Mouse (Mus musculus) forebrain, embryonic 11.5 days (tissue): ENCODE measurements around the gene 7530416G11Rik. TPM values are rescaled to one million over a fixed set of nuclear protein-coding genes. Genes with fewer than 3 reads are reported as not detected.

Experiments
- ATAC-seq: fragments of 200-750 bp; cut with Nextera tagmentation; replicated peaks from 2 replicates; pipeline ENCODE4 v1.8.0; 2017; ENCODE audit warnings: moderate TSS enrichment; ENCODE audit not compliant: low FRiP score
- DNase-seq: peaks from one replicate; pipeline ENCODE4 v3.0.0-alpha.2; 2017; ENCODE audit warnings: low spot score
- H3K27ac ChIP-seq: fragments of 300-500 bp; sonication (generic); 2 replicates; pipeline ENCODE4 v1.5.1; 2014; ENCODE audit warnings: low read depth, low read length
- H3K27me3 ChIP-seq: fragments of 300-500 bp; sonication (generic); 2 replicates; pipeline ENCODE4 v1.6.1; 2014; ENCODE audit warnings: mild to moderate bottlenecking, low read length, mixed read lengths; ENCODE audit not compliant: control insufficient read depth, insufficient read depth
- H3K36me3 ChIP-seq: fragments of 300-500 bp; sonication (generic); 2 replicates; pipeline ENCODE4 v1.6.1; 2014; ENCODE audit warnings: mild to moderate bottlenecking, low read length, moderate library complexity, mixed read lengths; ENCODE audit not compliant: control insufficient read depth, insufficient read depth
- H3K4me1 ChIP-seq: fragments of 300-500 bp; sonication (generic); replicated peaks from 2 replicates; pipeline ENCODE4 v1.6.1; 2014; ENCODE audit warnings: low read length, mixed read lengths; ENCODE audit not compliant: control insufficient read depth, insufficient read depth
- H3K4me2 ChIP-seq: fragments of 300-500 bp; sonication (generic); 2 replicates; pipeline ENCODE4 v1.6.1; 2014; ENCODE audit warnings: low read depth, mild to moderate bottlenecking, low read length, moderate library complexity, mixed read lengths; ENCODE audit not compliant: severe bottlenecking
- H3K4me3 ChIP-seq: fragments of 300-500 bp; sonication (generic); 2 replicates; pipeline ENCODE4 v1.5.1; 2014; ENCODE audit warnings: low read depth, low read length
- H3K9ac ChIP-seq: fragments of 300-500 bp; sonication (generic); 2 replicates; pipeline ENCODE4 v1.6.1; 2014; ENCODE audit warnings: low read length
- H3K9me3 ChIP-seq: fragments of 300-500 bp; sonication (generic); 2 replicates; pipeline ENCODE4 v1.6.1; 2016; ENCODE audit warnings: low read length, mixed read lengths; ENCODE audit not compliant: control insufficient read depth
- WGBS: fragments of 180-500 bp; shearing (Covaris S2); extraction: QIAGEN DNeasy Blood & Tissue Kit; methylation state at CpG from one replicate; pipeline ENCODE4 v1.1.7; 2014; 5-methylcytosine and 5-hydroxymethylcytosine counted together
- polyA plus RNA-seq: library from polyadenylated mRNA; unstranded; fragments of >200 nt; fragmentation: Nextera tagmentation; extraction: Ambion mirVana; gene quantifications from 2 replicates; pipeline ENCODE4 v1.2.1, GENCODE M21; 2014

Gene 7530416G11Rik
- not detected in 2 replicates for polyA plus RNA-seq

- ATAC-seq (no peak), DNase-seq (no peak)
- Histone ChIP-seq H3K4me3 (no peak within 1 kb of the TSS), H3K36me3 (no peaks in the 10 kb centered on the region), H3K27ac (no peak within 1 kb of the TSS), H3K9me3 (no peaks in the 10 kb centered on the region), H3K4me2 (no peak within 1 kb of the TSS), H3K27me3 (no peaks in the 10 kb centered on the region), H3K9ac (no peak within 1 kb of the TSS), H3K4me1 (peaks cover 27% of the 10 kb centered on the region)
- WGBS, result 88% methylated on average over 8 of the region's 8 CpGs
Measured at GRCm38 (mm10) chr15:85503127-85503526, at the start of gene 7530416G11Rik. Gene 7530416G11Rik, minus strand, starts transcription at chr15:85503227.

GRCm38 (mm10) chr15:85546500-85546899, 43.5 kb upstream of the 7530416G11Rik start:
- H3K9me3 ChIP-seq, result no peaks in the 10 kb centered on the region
- no peak for DNase-seq
- ATAC-seq, result no peak
- H3K9ac ChIP-seq, result no peak overlapping the region
- no peaks in the 10 kb centered on the region for H3K27me3 ChIP-seq
- peaks cover 4% of the 10 kb centered on the region; the same call in 1 of the 2 replicates for H3K4me1 ChIP-seq
- H3K4me3 ChIP-seq, result no peak overlapping the region
- no peaks in the 10 kb centered on the region for H3K36me3 ChIP-seq
- WGBS, result 69% methylated on average over 4 of the region's 4 CpGs
- H3K4me2 ChIP-seq, result no peak overlapping the region
- no peak overlapping the region for H3K27ac ChIP-seq

GRCm38 (mm10) chr15:85545369-85545768, 42.3 kb upstream of the 7530416G11Rik start:
- H3K27ac ChIP-seq, result no peak overlapping the region
- H3K4me1 ChIP-seq, result peaks cover 4% of the 10 kb centered on the region; the same call in 1 of the 2 replicates
- no peak overlapping the region for H3K4me3 ChIP-seq
- H3K9me3 ChIP-seq, result no peaks in the 10 kb centered on the region
- H3K9ac ChIP-seq, result no peak overlapping the region
- WGBS, result 87% methylated on average over 5 of the region's 5 CpGs
- ATAC-seq (no peak), DNase-seq (no peak)
- no peak overlapping the region for H3K4me2 ChIP-seq
- H3K27me3 ChIP-seq, result no peaks in the 10 kb centered on the region
- H3K36me3 ChIP-seq, result no peaks in the 10 kb centered on the region

- H3K27me3 ChIP-seq, result no peaks in the 10 kb centered on the region
- H3K9ac ChIP-seq, result no peak overlapping the region
- no peak for ATAC-seq
- H3K4me1 ChIP-seq, result peaks cover 2% of the 10 kb centered on the region; the same call in 1 of the 2 replicates
- H3K4me2 ChIP-seq, result no peak overlapping the region
- no peak for DNase-seq
- no peaks in the 10 kb centered on the region; the same call in 1 of the 2 replicates for H3K36me3 ChIP-seq
- no peak overlapping the region for H3K4me3 ChIP-seq
- no peaks in the 10 kb centered on the region for H3K9me3 ChIP-seq
- WGBS, result 83% methylated on average over 11 of the region's 11 CpGs
- H3K27ac ChIP-seq, result no peak overlapping the region
Measured at GRCm38 (mm10) chr15:85538170-85538569, 35.1 kb upstream of the 7530416G11Rik start.

- no peaks in the 10 kb centered on the region; the same call in 1 of the 2 replicates for H3K36me3 ChIP-seq
- H3K9me3 ChIP-seq, result no peaks in the 10 kb centered on the region
- H3K27me3 ChIP-seq, result no peaks in the 10 kb centered on the region
- no peak overlapping the region for H3K4me2 ChIP-seq
- H3K4me3 ChIP-seq, result no peak overlapping the region
- ATAC-seq (no peak), DNase-seq (no peak)
- H3K4me1 ChIP-seq, result no peaks in the 10 kb centered on the region
- no peak overlapping the region for H3K27ac ChIP-seq
- WGBS, result 88% methylated on average over 25 of the region's 25 CpGs
- H3K9ac ChIP-seq, result no peak overlapping the region
Measured at GRCm38 (mm10) chr15:85537151-85537550, 34.1 kb upstream of the 7530416G11Rik start.

- Histone ChIP-seq H3K4me1 (no peaks in the 10 kb centered on the region), H3K27ac (no peak overlapping the region), H3K36me3 (no peaks in the 10 kb centered on the region; the same call in 1 of the 2 replicates), H3K4me2 (no peak overlapping the region), H3K4me3 (no peak overlapping the region), H3K9me3 (no peaks in the 10 kb centered on the region), H3K9ac (no peak overlapping the region), H3K27me3 (no peaks in the 10 kb centered on the region)
- ATAC-seq (no peak), DNase-seq (no peak)
- 89% methylated on average over 6 of the region's 6 CpGs for WGBS
Measured at GRCm38 (mm10) chr15:85534646-85535045, 31.6 kb upstream of the 7530416G11Rik start.

GRCm38 (mm10) chr15:85534215-85534614, 31.2 kb upstream of the 7530416G11Rik start:
- Histone ChIP-seq H3K36me3 (no peaks in the 10 kb centered on the region; the same call in 1 of the 2 replicates), H3K27me3 (no peaks in the 10 kb centered on the region), H3K27ac (no peak overlapping the region), H3K9ac (no peak overlapping the region), H3K4me3 (no peak overlapping the region), H3K9me3 (no peaks in the 10 kb centered on the region), H3K4me1 (no peaks in the 10 kb centered on the region), H3K4me2 (no peak overlapping the region)
- DNase-seq, result no peak
- no peak for ATAC-seq
- WGBS, result 94% methylated on average over 8 of the region's 8 CpGs

- DNase-seq (no peak), ATAC-seq (no peak)
- Histone ChIP-seq H3K9me3 (no peaks in the 10 kb centered on the region), H3K27me3 (no peaks in the 10 kb centered on the region), H3K9ac (no peak overlapping the region), H3K4me3 (no peak overlapping the region), H3K4me1 (no peaks in the 10 kb centered on the region), H3K4me2 (no peak overlapping the region), H3K27ac (no peak overlapping the region), H3K36me3 (no peaks in the 10 kb centered on the region; the same call in 1 of the 2 replicates)
- 83% methylated on average over 3 of the region's 3 CpGs for WGBS
Measured at GRCm38 (mm10) chr15:85532063-85532462, 29.0 kb upstream of the 7530416G11Rik start.

- 64% methylated on average over 3 of the region's 3 CpGs for WGBS
- ATAC-seq (no peak), DNase-seq (no peak)
- Histone ChIP-seq H3K27ac (no peak overlapping the region), H3K27me3 (no peaks in the 10 kb centered on the region), H3K36me3 (no peaks in the 10 kb centered on the region), H3K4me1 (peaks cover 7% of the 10 kb centered on the region; the same call in 1 of the 2 replicates), H3K9ac (no peak overlapping the region), H3K4me3 (no peak overlapping the region), H3K4me2 (no peak overlapping the region), H3K9me3 (no peaks in the 10 kb centered on the region)
Measured at GRCm38 (mm10) chr15:85529911-85530310, 26.9 kb upstream of the 7530416G11Rik start.
